Mouse (Mus musculus) heart, adult 18-20 months (tissue): ENCODE data around the gene Cdyl. TPM values are rescaled to one million over a fixed set of nuclear protein-coding genes. Genes with fewer than 3 reads are reported as not detected.

Experiments
- DNase-seq, 2 experiments: peaks; one replicate each; pipeline ENCODE4 v3.0.0; 2021 to 2022; ENCODE audit warnings: mixed read lengths in 1 of 2
- total RNA-seq, 2 experiments: library from RNA; stranded (reverse); gene quantifications; 2 replicates each; pipeline ENCODE4 v1.2.3; 2021

Cdyl gene
- total RNA-seq, 2 experiments from 2014 or later = 6.4 to 8.6 TPM

- no peak for DNase-seq
These were observed 29.9 kb downstream of the Cdyl start for GRCm38 (mm10) chr13:35689560-35689959.

- DNase-seq = no peak
These were observed 58.0 kb downstream of the Cdyl start for GRCm38 (mm10) chr13:35717658-35718057.

GRCm38 (mm10) chr13:35719581-35719980 is 59.9 kb downstream of the Cdyl start:
- no peak for DNase-seq

- no peak for DNase-seq
These were observed 63.4 kb downstream of the Cdyl start for GRCm38 (mm10) chr13:35723073-35723472.

- DNase-seq = no peak
These were observed 66.4 kb downstream of the Cdyl start for GRCm38 (mm10) chr13:35726025-35726424.

GRCm38 (mm10) chr13:35732131-35732530 is 72.5 kb downstream of the Cdyl start:
- no peak for DNase-seq

GRCm38 (mm10) chr13:35732891-35733596 is 73.4 kb downstream of the Cdyl start:
- peak in 1 of 2 experiments; percentile 16 for DNase-seq

- no peak for DNase-seq
These were observed 77.9 kb downstream of the Cdyl start for GRCm38 (mm10) chr13:35737565-35737964.

- no peak for DNase-seq
These were observed 78.6 kb downstream of the Cdyl start for GRCm38 (mm10) chr13:35738210-35738609.

- no peak for DNase-seq
These were observed 79.8 kb downstream of the Cdyl start for GRCm38 (mm10) chr13:35739473-35739872.

GRCm38 (mm10) chr13:35740301-35741039 is 80.8 kb downstream of the Cdyl start:
- DNase-seq = peak; percentile 85 to 88

GRCm38 (mm10) chr13:35741040-35741619 is 81.5 kb downstream of the Cdyl start:
- DNase-seq = peak; percentile 89 to 95

GRCm38 (mm10) chr13:35741620-35742421 is 82.2 kb downstream of the Cdyl start:
- DNase-seq = peak; percentile 41 to 55

- DNase-seq = no peak
These were observed 83.1 kb downstream of the Cdyl start for GRCm38 (mm10) chr13:35742696-35743095.

GRCm38 (mm10) chr13:35743196-35743595 is 83.6 kb downstream of the Cdyl start:
- DNase-seq = no peak

- DNase-seq = no peak
These were observed 89.6 kb downstream of the Cdyl start for GRCm38 (mm10) chr13:35749194-35749593.

GRCm38 (mm10) chr13:35749680-35750079 is 90.0 kb downstream of the Cdyl start:
- DNase-seq = no peak

GRCm38 (mm10) chr13:35752046-35752445 is 92.4 kb downstream of the Cdyl start:
- DNase-seq = peak in 1 of 2 experiments; percentile 20

- no peak for DNase-seq
These were observed 95.4 kb downstream of the Cdyl start for GRCm38 (mm10) chr13:35755002-35755401.

- DNase-seq = no peak
These were observed 96.1 kb downstream of the Cdyl start for GRCm38 (mm10) chr13:35755655-35756283.

GRCm38 (mm10) chr13:35756393-35757338 is 97.0 kb downstream of the Cdyl start:
- no peak for DNase-seq
